Mouse (Mus musculus) NIH3T3 (cell line): ENCODE measurements around the gene Gm11983.
"Not testable (repeated sequence)": the region's sequence is repeated elsewhere in the genome, so short reads cannot be mapped to it uniquely, and the experiment has no call there.

Source experiments
- DNase-seq: peaks from one replicate; pipeline ENCODE4 v3.0.0-alpha.2; 2012; ENCODE audit warnings: low read depth

Gm11983 gene

GRCm38 (mm10) chr11:6837554-6837953 is at the start of gene Gm11983:
Gene Gm11983 (minus strand): TSS chr11:6837654.
- no peak for DNase-seq

GRCm38 (mm10) chr11:6883045-6883444 is 45.6 kb upstream of the Gm11983 start:
- not testable (repeated sequence) for DNase-seq

GRCm38 (mm10) chr11:6881614-6882013 is 44.2 kb upstream of the Gm11983 start:
- DNase-seq = peak; percentile 67

GRCm38 (mm10) chr11:6877740-6878139 is 40.3 kb upstream of the Gm11983 start:
- DNase-seq = no peak

- DNase-seq = no peak
These were observed 33.5 kb upstream of the Gm11983 start for GRCm38 (mm10) chr11:6870947-6871346.

GRCm38 (mm10) chr11:6865536-6865935 is 28.1 kb upstream of the Gm11983 start:
- DNase-seq = no peak

GRCm38 (mm10) chr11:6862185-6862584 is 24.7 kb upstream of the Gm11983 start:
- no peak for DNase-seq

GRCm38 (mm10) chr11:6859898-6860858 is 22.7 kb upstream of the Gm11983 start:
- no peak for DNase-seq

GRCm38 (mm10) chr11:6859096-6859495 is 21.6 kb upstream of the Gm11983 start:
- DNase-seq = no peak

- DNase-seq = no peak
These were observed 18.5 kb upstream of the Gm11983 start for GRCm38 (mm10) chr11:6855942-6856341.

- DNase-seq = not testable (repeated sequence)
These were observed 15.9 kb upstream of the Gm11983 start for GRCm38 (mm10) chr11:6853366-6853765.

- no peak for DNase-seq
These were observed 6.4 kb upstream of the Gm11983 start for GRCm38 (mm10) chr11:6843831-6844230.

- no peak for DNase-seq
These were observed 4.7 kb upstream of the Gm11983 start for GRCm38 (mm10) chr11:6842160-6842559.

- DNase-seq = no peak
These were observed 3.3 kb upstream of the Gm11983 start for GRCm38 (mm10) chr11:6840775-6841174.

- DNase-seq = no peak
These were observed 2.8 kb downstream of the Gm11983 start for GRCm38 (mm10) chr11:6834636-6835035.

- no peak for DNase-seq
These were observed 3.7 kb downstream of the Gm11983 start for GRCm38 (mm10) chr11:6833731-6834130.

- DNase-seq = no peak
These were observed 5.5 kb downstream of the Gm11983 start for GRCm38 (mm10) chr11:6831931-6832330.

- peak; percentile 30 for DNase-seq
These were observed 9.3 kb downstream of the Gm11983 start for GRCm38 (mm10) chr11:6828196-6828595.

GRCm38 (mm10) chr11:6826157-6826556 is 11.3 kb downstream of the Gm11983 start:
- DNase-seq = no peak

- DNase-seq = no peak
These were observed 14.3 kb downstream of the Gm11983 start for GRCm38 (mm10) chr11:6823176-6823575.

- DNase-seq = no peak
These were observed 23.0 kb downstream of the Gm11983 start for GRCm38 (mm10) chr11:6814486-6814885.

GRCm38 (mm10) chr11:6802879-6803278 is 34.6 kb downstream of the Gm11983 start:
- not testable (repeated sequence) for DNase-seq

GRCm38 (mm10) chr11:6790690-6791089 is 46.8 kb downstream of the Gm11983 start:
- DNase-seq = peak; percentile 51
